Mouse (Mus musculus) adipocyte (in vitro differentiated cells): ENCODE measurements around the gene Col16a1.

Experiments used
- DNase-seq: peaks from one replicate; pipeline ENCODE4 v3.0.0-alpha.2; 2016; ENCODE audit warnings: low spot score

Col16a1 gene

GRCm38 (mm10) chr4:130045609-130046008 is 2.0 kb upstream of the Col16a1 start:
- DNase-seq = no peak

- DNase-seq = no peak
Observed at GRCm38 (mm10) chr4:130048203-130048479, 501 bp downstream of the Col16a1 start.

GRCm38 (mm10) chr4:130050056-130050824 is 2.6 kb downstream of the Col16a1 start:
- DNase-seq = peak; percentile 70

GRCm38 (mm10) chr4:130052283-130052682 is 4.6 kb downstream of the Col16a1 start:
- no peak for DNase-seq

- peak; percentile 29 for DNase-seq
Observed at GRCm38 (mm10) chr4:130053111-130053510, 5.5 kb downstream of the Col16a1 start.

GRCm38 (mm10) chr4:130054727-130055126 is 7.1 kb downstream of the Col16a1 start:
- no peak for DNase-seq

- no peak for DNase-seq
Observed at GRCm38 (mm10) chr4:130055160-130056010, 7.7 kb downstream of the Col16a1 start.

GRCm38 (mm10) chr4:130056011-130056322 is 8.3 kb downstream of the Col16a1 start:
- no peak for DNase-seq

GRCm38 (mm10) chr4:130056471-130056870 is 8.8 kb downstream of the Col16a1 start:
- no peak for DNase-seq

GRCm38 (mm10) chr4:130060937-130061336 is 13.3 kb downstream of the Col16a1 start:
- no peak for DNase-seq

- no peak for DNase-seq
Observed at GRCm38 (mm10) chr4:130063191-130063590, 15.6 kb downstream of the Col16a1 start.

GRCm38 (mm10) chr4:130066816-130067215 is 19.2 kb downstream of the Col16a1 start:
- no peak for DNase-seq

GRCm38 (mm10) chr4:130070523-130070922 is 22.9 kb downstream of the Col16a1 start:
- no peak for DNase-seq

- no peak for DNase-seq
Observed at GRCm38 (mm10) chr4:130071758-130072157, 24.1 kb downstream of the Col16a1 start.

GRCm38 (mm10) chr4:130073367-130073766 is 25.7 kb downstream of the Col16a1 start:
- DNase-seq = no peak

- DNase-seq = no peak
Observed at GRCm38 (mm10) chr4:130074761-130075515, 27.3 kb downstream of the Col16a1 start.

- no peak for DNase-seq
Observed at GRCm38 (mm10) chr4:130076856-130077255, 29.2 kb downstream of the Col16a1 start.

GRCm38 (mm10) chr4:130078816-130079485 is 31.3 kb downstream of the Col16a1 start:
- no peak for DNase-seq

GRCm38 (mm10) chr4:130079521-130079920 is 31.9 kb downstream of the Col16a1 start:
- DNase-seq = no peak

- DNase-seq = peak; percentile 76
Observed at GRCm38 (mm10) chr4:130081345-130082190, 33.9 kb downstream of the Col16a1 start.

- no peak for DNase-seq
Observed at GRCm38 (mm10) chr4:130082211-130082610, 34.6 kb downstream of the Col16a1 start.
